Mouse (Mus musculus) megakaryocyte, embryonic 14.5 days (primary cell): Measurements from ENCODE around the gene Pigw. TPM values are rescaled to one million over a fixed set of nuclear protein-coding genes. Genes with fewer than 3 reads are reported as not detected.

ENCODE experiments used
- H3K27me3 ChIP-seq: replicated peaks from 2 replicates; pipeline ENCODE3; 2012; ENCODE audit warnings: inconsistent platforms
- H3K36me3 ChIP-seq: replicated peaks from 2 replicates; pipeline ENCODE3; 2012; ENCODE audit warnings: low read length, inconsistent platforms, mixed read lengths
- H3K4me1 ChIP-seq: 2 replicates; pipeline ENCODE4 v1.6.1; 2012; ENCODE audit warnings: inconsistent platforms
- H3K4me3 ChIP-seq: replicated peaks from 2 replicates; pipeline ENCODE3; 2012; ENCODE audit warnings: moderate library complexity, mild to moderate bottlenecking, inconsistent platforms
- H3K9me3 ChIP-seq: 2 replicates; pipeline ENCODE4 v1.6.1; 2012; ENCODE audit warnings: inconsistent platforms
- FLI1 ChIP-seq: IDR thresholded peaks from 2 replicates; pipeline ENCODE4 v1.6.1; 2012; ENCODE audit warnings: low read length, inconsistent platforms, mixed read lengths
- GATA1 ChIP-seq: IDR thresholded peaks from 3 replicates; pipeline ENCODE4 v1.6.1; 2012; ENCODE audit warnings: mixed read lengths, low read length, inconsistent platforms, borderline replicate concordance
- polyA plus RNA-seq: library from polyadenylated mRNA; stranded (reverse); fragments of >175 nt; gene quantifications from 2 replicates; pipeline ENCODE4 v1.2.3, GENCODE M21; 2012; ENCODE audit warnings: low replicate concordance; ENCODE audit not compliant: insufficient read depth

The Pigw gene
- polyA plus RNA-seq, 1 experiment, result 0.58 TPM

GRCm38 (mm10) chr11:84827492-84827891 is 52.6 kb downstream of the Pigw start:
- no peaks in the 10 kb centered on the region for H3K9me3 ChIP-seq
- peaks cover 87% of the 10 kb centered on the region for H3K4me1 ChIP-seq
- TF ChIP-seq FLI1, result no peak
- TF ChIP-seq GATA1, result no peak
- no peaks in the 10 kb centered on the region for H3K27me3 ChIP-seq
- peak overlapping the region; percentile 99 for H3K4me3 ChIP-seq
- peaks cover 79% of the 10 kb centered on the region for H3K36me3 ChIP-seq

Other genes with a start within 250 kb of the Pigw start
- 1.3 and 4.3 TPM in 2 replicates for gene Mrm1, start 60.8 kb downstream of the Pigw start, polyA plus RNA-seq
- gene Dhrs11, start 51.3 kb downstream of the Pigw start, polyA plus RNA-seq, result 17.6 and 18.7 TPM in 2 replicates
- gene Ggnbp2, start 9.5 kb downstream of the Pigw start, polyA plus RNA-seq, result 2.2 and 30.3 TPM in 2 replicates
- 2.8 and 3.3 TPM in 2 replicates for gene Myo19, start 137 bp downstream of the Pigw start, polyA plus RNA-seq
- gene Znhit3, start 36.1 kb upstream of the Pigw start, polyA plus RNA-seq, result 0.40 TPM in 1 of 2 replicates, not detected in the other
- gene Car4, start 77.5 kb upstream of the Pigw start, polyA plus RNA-seq, result not detected in 2 replicates